1 mouse cellular context compared by ENCODE assay signal in the genomic region with DNA sequence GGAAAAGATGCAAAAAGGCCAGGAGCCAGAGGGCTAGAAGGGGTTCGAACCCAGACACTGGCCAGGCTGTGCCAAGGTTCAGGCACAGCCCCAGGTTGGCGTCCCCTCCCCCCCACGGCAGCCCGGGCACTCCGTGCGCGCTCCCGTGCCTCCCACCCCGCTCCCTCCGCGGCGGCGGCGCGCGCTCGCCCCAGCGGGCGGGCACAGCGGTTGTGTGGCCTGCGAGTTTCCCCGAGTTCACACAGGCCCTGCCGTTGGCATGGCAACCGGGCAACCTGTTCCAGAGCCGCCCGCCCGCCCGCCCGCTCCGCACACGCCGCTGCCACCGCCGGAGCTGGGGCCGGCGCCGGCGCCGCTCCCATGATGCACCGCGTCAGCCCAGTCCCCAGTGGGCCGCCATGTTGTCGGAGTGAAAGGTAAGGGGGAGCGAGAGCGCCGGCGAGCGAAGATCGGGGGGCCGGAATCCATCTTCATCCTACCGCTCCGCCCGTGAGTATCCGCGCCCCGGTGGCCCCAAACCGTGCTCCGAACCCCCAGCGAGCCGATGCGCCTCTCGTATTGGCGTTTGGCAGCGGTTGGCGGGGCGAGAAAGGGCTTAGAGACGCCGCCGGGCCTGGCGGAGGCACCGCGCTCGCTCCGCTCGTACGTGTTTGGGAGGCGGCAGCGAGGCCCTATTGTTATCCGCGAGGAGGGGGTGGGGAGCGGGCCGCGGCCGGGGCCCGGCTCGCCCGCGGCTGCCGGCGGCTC.
A peak's percentile ranks its signal among the peaks of the same experiment; 100 is the strongest.
TF ChIP-seq lines count a peak whose summit lies in the region.

Pum1 (plus strand) TSS at position 343 of the 747 bp plus-strand sequence.

TF ChIP-seq in CH12.LX, 34 proteins besides CTCF, POLR2A, EP300 and RAD21 (continued from another document):
- no peak for TF ChIP-seq SMC3 (IDR thresholded peaks at IDR 0.05; ENCODE audit: low read depth, low read length)
- 0 out of 2 replicates have a peak, but pooled peaks have one; percentile 3 for TF ChIP-seq MAX (IDR thresholded peaks at IDR 0.05; ENCODE audit: low read length)
- TF ChIP-seq RCOR1 (conservative IDR thresholded peaks at IDR 0.05; ENCODE audit: low read depth, low read length): 0 out of 2 replicates have a peak, but pooled peaks have one; percentile 24
- peak; percentile 71 for TF ChIP-seq HCFC1 (IDR thresholded peaks at IDR 0.05; ENCODE audit: low read depth, low read length)
- TF ChIP-seq SIN3A (IDR thresholded peaks at IDR 0.05; ENCODE audit: low read length): no peak; the same call in 1 of the 2 replicates
- peak; percentile 86 for TF ChIP-seq NELFE (IDR thresholded peaks at IDR 0.05; ENCODE audit: low read depth, low read length)
- peak; percentile 25; the same call in 1 of the 2 replicates for TF ChIP-seq BHLHE40 (IDR thresholded peaks at IDR 0.05; ENCODE audit: low read depth, low read length)
- no peak for TF ChIP-seq USF1 (IDR thresholded peaks at IDR 0.05; ENCODE audit: low read depth, low read length)
- no peak for TF ChIP-seq E2F4 (IDR thresholded peaks at IDR 0.05; ENCODE audit: insufficient replicate concordance, low read depth, low read length)
- peak; percentile 60; the same call in 1 of the 2 replicates for TF ChIP-seq MAZ (IDR thresholded peaks at IDR 0.05; ENCODE audit: low read depth, low read length)
- no peak for TF ChIP-seq MAFK (IDR thresholded peaks at IDR 0.05; ENCODE audit: insufficient replicate concordance, low read length)
- TF ChIP-seq UBTF (IDR thresholded peaks at IDR 0.05; ENCODE audit: low read depth, low read length): peak; percentile 48; the same call in 1 of the 2 replicates
- peak; percentile 63 for TF ChIP-seq CHD2 (IDR thresholded peaks at IDR 0.05; ENCODE audit: low read length)
- no peak for TF ChIP-seq POLR2AphosphoS2 (IDR thresholded peaks at IDR 0.05; ENCODE audit: low read depth, low read length)
- no peak for TF ChIP-seq ZC3H11A (IDR thresholded peaks at IDR 0.05; ENCODE audit: low read depth, low read length)
- TF ChIP-seq NRF1 (IDR thresholded peaks at IDR 0.05; ENCODE audit: low read depth, low read length): peak; percentile 63
- TF ChIP-seq MXI1 (IDR thresholded peaks at IDR 0.05; ENCODE audit: low read depth, low read length): no peak
- TF ChIP-seq PAX5 (IDR thresholded peaks at IDR 0.05; ENCODE audit: low read length): no peak
- TF ChIP-seq KAT2A (IDR thresholded peaks at IDR 0.05; ENCODE audit: insufficient replicate concordance, low read length): peak; percentile 57; the same call in 1 of the 2 replicates
